Mouse (Mus musculus) gastrocnemius, postnatal 36 days (tissue): Measurements from ENCODE around the gene Nfil3. TPM values are rescaled to one million over a fixed set of nuclear protein-coding genes. Genes with fewer than 3 reads are reported as not detected.

Experiments
- DNase-seq, 2 experiments: peaks; one replicate each; pipeline ENCODE4 v3.0.0; 2022
- intact Hi-C: fragments of 180-260 bp; cut with DNase I; formaldehyde crosslinking; loops from one replicate; pipeline ENCODE4 v1.15.1; 2025
- total RNA-seq, 2 experiments: library from RNA; stranded (reverse); gene quantifications; 2 replicates each; pipeline ENCODE4 v1.2.3; 2021

Gene Nfil3
- total RNA-seq, 2 experiments from 2014 or later: 20.0 to 60.9 TPM

- intact Hi-C loops: no loop called here
- DNase-seq: no peak
These were observed 33.3 kb downstream of the Nfil3 start for GRCm38 (mm10) chr13:52947545-52947944.

GRCm38 (mm10) chr13:52945769-52946168, 35.1 kb downstream of the Nfil3 start:
- intact Hi-C loops: no loop called here
- DNase-seq: no peak

GRCm38 (mm10) chr13:52944116-52944515, 36.8 kb downstream of the Nfil3 start:
- intact Hi-C loops: no loop called here
- DNase-seq: no peak

GRCm38 (mm10) chr13:52942876-52943388, 37.9 kb downstream of the Nfil3 start:
- intact Hi-C loops: loop anchor here (2.0 kb wide), 1 partner anchor 32 kb away; no protein-coding TSS in a partner anchor
- no peak for DNase-seq

- intact Hi-C loops: no loop called here
These were observed 39.9 kb downstream of the Nfil3 start for GRCm38 (mm10) chr13:52940956-52941355.

GRCm38 (mm10) chr13:52930582-52930981, 50.3 kb downstream of the Nfil3 start:
- intact Hi-C loops: no loop called here
- no peak for DNase-seq

More at GRCm38 (mm10) chr13:52940956-52941355, 39.9 kb downstream of the Nfil3 start:
- peak in 1 of 2 experiments; percentile 25 for DNase-seq

GRCm38 (mm10) chr13:52929209-52930171, 51.4 kb downstream of the Nfil3 start, which contains the start of gene Auh:
Gene Auh (minus strand): TSS chr13:52929681.
- intact Hi-C loops: no loop called here
- DNase-seq: peak; percentile 73 to 86

- intact Hi-C loops: no loop called here
- no peak for DNase-seq
These were observed 52.5 kb downstream of the Nfil3 start for GRCm38 (mm10) chr13:52928392-52928791.

- DNase-seq: no peak
- intact Hi-C loops: loop anchor here (5.0 kb wide), 1 partner anchor 72 kb away; no protein-coding TSS in a partner anchor
These were observed 56.4 kb downstream of the Nfil3 start for GRCm38 (mm10) chr13:52924457-52924856.

- intact Hi-C loops: loop anchor here (5.0 kb wide), 1 partner anchor 70 kb away; no protein-coding TSS in a partner anchor
- no peak for DNase-seq
These were observed 58.9 kb downstream of the Nfil3 start for GRCm38 (mm10) chr13:52921966-52922365.

GRCm38 (mm10) chr13:52921065-52921825, 59.6 kb downstream of the Nfil3 start:
- intact Hi-C loops: loop anchor here (5.0 kb wide), 1 partner anchor 69 kb away; no protein-coding TSS in a partner anchor

GRCm38 (mm10) chr13:52919790-52920352, 61.0 kb downstream of the Nfil3 start:
- DNase-seq: no peak
- intact Hi-C loops: loop anchor here (5.0 kb wide), 1 partner anchor 68 kb away; no protein-coding TSS in a partner anchor

More at GRCm38 (mm10) chr13:52921065-52921825, 59.6 kb downstream of the Nfil3 start:
- DNase-seq: no peak

GRCm38 (mm10) chr13:52918333-52918732, 62.5 kb downstream of the Nfil3 start:
- intact Hi-C loops: no loop called here
- no peak for DNase-seq

Other genes with a start within 250 kb of the Nfil3 start
- gene Auh, start 51.4 kb downstream of the Nfil3 start, total RNA-seq: 10 to 100 TPM; 61.5 to 70.2 TPM